Mouse (Mus musculus) retina, adult 2 months (tissue): Measurements from ENCODE around the gene Map3k5.

Source experiments
- DNase-seq: peaks from one replicate; pipeline ENCODE4 v3.0.0-alpha.2; 2012; ENCODE audit warnings: low read depth, low spot score

Map3k5 gene

DNA sequence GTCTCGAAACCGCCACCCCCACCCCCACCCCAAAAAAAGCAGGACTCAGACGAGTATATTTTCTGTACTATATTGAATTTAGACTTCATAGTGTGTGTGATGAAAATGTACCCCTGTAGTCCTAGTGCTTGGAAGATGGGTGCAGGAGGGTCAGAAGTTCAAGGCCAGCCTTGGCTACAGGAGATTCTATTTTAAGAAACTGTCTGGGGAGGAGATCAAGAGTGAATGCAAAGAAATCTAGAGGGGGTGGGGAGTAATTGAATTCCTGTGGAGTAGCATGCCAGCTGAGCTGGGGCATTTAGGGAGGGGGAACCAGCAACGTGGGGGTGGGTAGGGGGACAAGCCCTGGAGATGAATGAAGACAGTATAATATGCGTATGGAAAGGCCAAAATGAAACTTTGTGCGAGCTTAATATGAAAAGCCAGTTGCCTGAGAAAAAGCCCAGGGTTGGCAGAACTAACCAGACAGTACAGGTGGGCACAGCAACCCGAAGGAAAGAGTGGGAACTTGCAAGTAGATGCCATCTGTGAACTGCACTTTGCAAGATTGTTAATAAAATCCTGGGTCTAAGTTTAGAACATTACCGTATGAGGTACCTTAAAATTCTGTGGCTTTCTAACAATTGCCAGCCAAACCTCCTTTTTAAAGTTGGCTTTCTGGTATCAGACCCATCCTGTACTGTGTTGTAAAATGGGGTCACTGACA lies 222.9 kb downstream of the Map3k5 start:
- no peak for DNase-seq

DNA sequence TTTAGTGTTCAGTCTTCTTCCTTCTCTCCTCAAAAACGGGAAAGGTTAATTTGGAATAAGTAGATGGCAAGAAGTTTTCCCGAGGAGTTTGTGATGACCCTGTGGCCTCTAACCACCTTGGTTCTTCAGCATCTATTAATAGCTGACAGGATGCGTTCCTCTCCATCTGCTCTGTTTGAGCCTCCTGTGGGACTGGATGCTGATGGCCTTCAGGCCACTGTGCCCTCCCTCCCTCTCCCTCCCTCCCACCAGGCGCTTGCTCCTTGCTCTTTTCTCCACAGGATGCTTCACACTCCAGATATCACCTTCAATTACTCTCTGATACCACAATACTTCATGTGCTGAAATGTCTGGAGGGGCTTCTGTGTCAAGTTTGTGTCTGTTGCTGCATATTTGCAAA lies 224.5 kb downstream of the Map3k5 start:
- DNase-seq: no peak

DNA sequence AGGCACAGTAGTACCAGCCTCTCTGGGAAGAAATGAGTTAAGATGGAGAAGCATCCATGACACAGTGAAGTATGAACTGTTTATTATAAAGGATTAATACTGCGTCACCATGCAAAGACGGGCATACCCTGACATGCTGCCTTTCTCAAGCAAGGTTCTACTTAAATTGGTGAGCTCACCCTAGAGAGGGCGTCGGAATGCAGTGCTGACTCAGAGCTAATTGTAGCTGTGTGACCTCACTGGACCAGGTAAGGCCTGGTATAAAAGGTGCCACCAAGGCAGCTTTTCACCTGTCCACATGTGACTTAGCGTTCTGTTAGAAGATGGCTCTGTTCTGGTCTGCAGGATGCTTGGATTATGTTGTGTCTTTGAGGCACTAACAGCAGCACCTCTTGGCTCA lies 225.0 kb downstream of the Map3k5 start:
- DNase-seq: no peak

DNA sequence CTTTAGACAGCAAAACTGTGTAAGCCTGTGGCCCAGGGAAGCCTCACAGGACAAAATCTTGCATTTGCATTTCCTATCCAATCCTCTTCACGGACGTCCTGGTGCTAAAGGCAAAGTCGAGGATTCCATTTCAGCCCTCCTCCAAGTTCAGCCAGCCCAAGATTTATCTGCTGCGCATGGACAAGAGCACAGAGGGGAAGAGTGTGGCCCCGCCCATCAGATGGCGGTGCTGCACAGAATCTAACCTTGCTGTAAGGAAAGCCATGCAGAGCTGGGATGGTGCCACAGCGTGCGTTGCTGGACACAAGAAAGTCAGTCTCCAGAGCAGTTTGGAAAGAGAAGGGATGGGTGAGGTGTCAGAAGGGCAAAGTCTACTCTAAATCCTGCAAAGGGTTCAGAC lies 226.6 kb downstream of the Map3k5 start:
- no peak for DNase-seq

DNA sequence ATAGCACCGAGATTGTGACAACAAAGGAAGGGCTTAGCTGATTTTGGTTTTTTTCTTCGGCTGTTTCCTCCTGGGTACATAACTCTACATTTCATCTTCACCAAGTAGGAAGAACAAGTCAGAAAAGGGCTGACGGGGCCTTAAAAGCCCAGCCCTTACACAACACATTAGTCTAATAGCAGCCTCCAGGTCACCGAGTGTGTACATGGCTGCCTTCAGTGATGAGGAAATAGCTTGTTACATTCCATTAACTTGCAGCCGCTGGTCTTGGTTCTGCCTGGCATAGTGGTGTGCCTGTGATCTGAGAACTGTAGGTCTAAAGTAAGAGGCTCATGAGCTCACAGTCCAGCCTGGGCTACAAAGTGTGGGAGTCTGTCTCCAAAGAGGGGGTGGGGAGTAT lies 230.5 kb downstream of the Map3k5 start:
- DNase-seq: no peak

DNA sequence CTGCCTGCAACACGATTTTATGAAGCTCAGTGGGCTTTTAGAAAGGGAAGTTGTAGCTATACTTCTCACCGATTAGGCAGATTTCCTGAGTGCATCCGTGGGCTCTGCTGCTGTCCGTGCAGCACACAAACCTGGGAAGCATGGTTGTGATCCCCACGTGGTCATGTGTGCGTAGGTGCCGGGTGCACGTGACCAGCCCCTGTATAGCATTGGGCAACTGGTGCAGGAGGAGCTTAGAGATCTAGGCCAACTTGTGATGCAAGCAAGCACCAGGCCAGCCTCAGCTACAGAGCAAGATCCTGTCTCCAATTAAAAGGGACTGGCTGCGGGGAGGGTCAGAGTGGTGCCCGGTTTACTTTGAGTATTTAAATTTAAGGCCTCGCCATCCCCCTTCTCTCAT lies 232.5 kb downstream of the Map3k5 start:
- no peak for DNase-seq

DNA sequence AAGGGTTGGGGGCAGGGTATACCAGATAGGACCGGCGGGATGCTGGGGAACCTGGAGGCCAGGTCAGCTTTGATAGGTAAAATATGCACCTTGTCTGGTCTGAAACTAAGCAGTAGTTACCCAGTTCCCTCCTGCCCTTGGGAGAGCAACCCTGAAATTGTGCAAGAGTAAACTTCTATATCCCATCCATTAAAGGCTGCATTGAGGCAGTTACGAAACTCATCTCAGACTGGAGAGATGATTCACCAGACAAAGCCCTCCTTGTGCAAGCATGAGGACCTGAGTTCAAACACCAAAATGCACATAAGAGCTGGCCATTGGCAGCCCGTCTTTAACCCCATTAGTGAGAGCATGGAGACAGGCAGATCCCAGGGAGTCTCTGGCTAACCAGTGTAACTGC lies 233.2 kb downstream of the Map3k5 start:
- DNase-seq: no peak

GRCm38 (mm10) chr10:20169182-20169674 lies 235.0 kb downstream of the Map3k5 start:
- DNase-seq: no peak

GRCm38 (mm10) chr10:20169927-20170604 lies 235.8 kb downstream of the Map3k5 start:
- no peak for DNase-seq

DNA sequence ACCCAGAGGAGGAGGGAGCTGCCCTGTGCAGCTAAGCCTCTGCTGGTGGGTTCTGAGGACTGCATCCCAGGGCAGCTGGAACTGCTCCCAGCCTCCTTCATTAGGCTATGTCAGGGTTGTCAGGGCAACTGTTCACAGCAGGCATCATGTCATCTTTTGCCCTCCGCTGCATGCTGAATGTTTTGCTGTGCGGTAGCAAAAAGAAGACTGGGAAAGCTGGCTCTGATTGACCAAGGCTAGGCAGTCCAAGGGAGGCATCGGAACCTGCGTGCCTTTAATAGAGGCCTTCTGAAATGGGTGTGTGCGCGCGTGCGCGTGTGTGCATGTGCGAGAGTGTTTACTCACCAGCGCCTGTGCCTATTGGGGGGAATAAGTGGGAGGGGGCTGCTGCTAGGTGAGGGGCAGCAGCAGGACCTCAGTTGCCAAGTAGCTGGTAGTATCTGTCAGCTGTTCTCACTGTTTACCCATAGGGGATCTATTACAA lies 236.4 kb downstream of the Map3k5 start:
- peak; percentile 63 for DNase-seq

- no peak for DNase-seq
These were observed 236.9 kb downstream of the Map3k5 start for GRCm38 (mm10) chr10:20171209-20171608.

GRCm38 (mm10) chr10:20171756-20172155 lies 237.5 kb downstream of the Map3k5 start:
- no peak for DNase-seq

GRCm38 (mm10) chr10:20173733-20174132 lies 239.5 kb downstream of the Map3k5 start:
- no peak for DNase-seq

GRCm38 (mm10) chr10:20176054-20176453 lies 241.8 kb downstream of the Map3k5 start:
- no peak for DNase-seq

GRCm38 (mm10) chr10:20178807-20179605 lies 244.7 kb downstream of the Map3k5 start:
- no peak for DNase-seq

DNA sequence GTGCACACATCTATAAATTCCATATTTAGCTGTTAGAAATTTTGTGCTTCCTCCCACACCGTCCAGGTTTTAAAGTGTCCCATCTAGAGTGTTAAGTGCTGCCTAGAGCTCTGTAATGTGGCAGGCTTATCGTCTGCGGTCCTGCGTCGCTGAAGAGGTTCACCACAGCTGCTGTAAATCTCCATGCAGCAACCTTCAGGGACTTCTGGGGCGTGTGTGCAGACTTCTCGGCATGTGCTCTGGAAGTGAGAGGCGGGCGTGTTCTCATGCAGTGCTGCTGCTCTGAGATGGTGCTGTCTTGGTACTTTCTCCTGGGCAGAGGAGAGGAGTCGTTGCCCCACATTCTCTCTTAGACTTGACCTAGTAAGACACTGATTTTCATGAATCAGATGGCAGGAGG lies 246.9 kb downstream of the Map3k5 start:
- no peak for DNase-seq

DNA sequence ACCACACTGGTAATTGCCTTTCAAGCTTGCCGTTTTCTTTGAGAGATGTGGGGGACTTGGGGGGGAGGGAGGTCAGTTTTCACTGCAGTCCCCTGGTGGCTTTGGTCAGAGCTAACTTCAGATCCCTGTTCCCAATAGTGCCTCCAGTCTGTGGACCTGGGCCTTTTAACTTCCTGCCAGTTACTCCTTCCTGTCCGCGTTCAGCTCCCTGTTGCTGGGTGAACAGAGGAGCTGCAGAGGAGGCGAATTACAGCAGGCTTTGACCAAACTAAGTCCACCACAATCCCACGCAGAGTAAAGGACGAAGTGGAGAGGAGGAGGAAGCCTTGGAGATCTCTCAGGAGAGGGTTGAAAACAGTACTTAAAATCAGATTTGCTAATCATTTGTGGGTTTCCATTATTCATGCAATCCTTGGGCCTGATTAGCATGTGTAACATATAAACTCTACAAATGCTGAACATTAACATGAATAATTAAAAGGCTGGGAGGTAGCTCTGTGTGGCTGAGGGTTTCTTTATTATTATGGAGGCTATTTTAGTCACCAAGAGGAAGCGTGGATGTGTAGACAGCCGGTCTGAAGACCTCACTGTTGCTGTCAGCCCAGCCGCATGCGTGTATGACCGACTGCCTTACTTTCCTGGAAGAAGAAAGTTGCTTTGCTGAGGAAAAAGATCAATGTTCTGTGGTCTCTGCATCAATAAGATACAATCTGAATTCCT lies 247.6 kb downstream of the Map3k5 start:
- no peak for DNase-seq

DNA sequence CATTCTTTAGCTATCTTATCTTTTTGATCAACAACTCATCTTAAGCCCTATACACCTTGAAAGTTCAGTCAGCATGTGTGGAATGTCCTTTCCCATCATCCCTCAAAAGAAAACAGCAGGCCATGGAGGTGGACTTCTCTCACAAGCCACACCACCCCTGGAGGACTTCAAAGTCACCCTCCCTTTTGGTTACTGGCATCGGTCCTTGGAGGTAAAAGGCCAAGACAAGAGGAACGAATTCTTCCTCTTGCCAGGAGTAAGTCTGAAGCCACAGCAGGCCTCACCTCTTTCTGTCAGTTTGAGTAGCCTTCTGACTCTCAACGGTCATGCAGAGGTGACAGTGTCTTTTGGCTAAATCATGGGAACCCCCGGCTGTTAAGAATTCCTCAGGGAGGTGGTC lies 250.1 kb downstream of the Map3k5 start:
- no peak for DNase-seq

DNA sequence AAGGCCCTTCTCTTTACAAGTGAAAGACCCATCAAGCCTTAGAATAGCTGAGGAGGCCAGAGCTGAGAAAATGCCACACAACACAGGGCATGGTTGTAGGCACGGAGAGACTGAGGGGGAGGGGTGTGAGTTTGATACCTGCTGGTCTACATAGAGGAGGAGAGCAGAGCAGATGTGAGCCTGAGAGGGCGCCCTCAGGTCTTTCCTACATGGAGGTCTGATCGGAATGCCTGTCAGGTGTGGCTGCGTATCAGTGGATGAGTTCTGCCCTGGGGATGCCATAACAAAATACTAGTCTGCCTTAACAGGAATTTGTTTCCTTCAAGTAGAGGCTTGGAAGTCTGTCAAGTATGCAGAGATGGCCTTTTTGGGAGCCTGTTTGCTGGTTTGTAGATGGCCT lies 251.0 kb downstream of the Map3k5 start:
- no peak for DNase-seq

DNA sequence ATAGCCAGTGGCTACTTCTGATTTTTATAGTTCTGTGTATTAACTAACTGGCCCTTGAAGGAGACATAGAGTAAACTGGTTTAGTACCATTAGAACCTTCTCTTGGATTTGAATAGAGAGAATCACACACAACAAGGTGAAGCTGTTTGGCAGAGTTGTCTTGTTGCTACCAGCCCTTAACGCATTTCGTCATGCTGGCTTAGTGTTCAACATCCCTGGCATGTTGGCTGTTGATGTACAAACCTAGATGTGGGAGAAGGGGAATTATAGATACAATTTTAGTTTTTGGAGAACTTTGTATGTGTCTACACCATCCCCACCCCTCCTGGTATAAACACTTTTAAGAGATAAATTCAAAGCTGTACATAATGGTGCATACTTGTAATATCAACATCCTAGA lies 251.5 kb downstream of the Map3k5 start:
- no peak for DNase-seq

GRCm38 (mm10) chr10:20186800-20187273 lies 252.6 kb downstream of the Map3k5 start:
- DNase-seq: no peak
